Mouse (Mus musculus) lung, postnatal 36 days (tissue): ENCODE data around the gene 4921511M17Rik.
"Not testable (repeated sequence)": the region's sequence is repeated elsewhere in the genome, so short reads cannot be mapped to it uniquely, and the experiment has no call there.

ENCODE experiments used
- DNase-seq: peaks from one replicate; pipeline ENCODE4 v3.0.0; 2022; ENCODE audit warnings: mixed read lengths

The 4921511M17Rik gene

DNA sequence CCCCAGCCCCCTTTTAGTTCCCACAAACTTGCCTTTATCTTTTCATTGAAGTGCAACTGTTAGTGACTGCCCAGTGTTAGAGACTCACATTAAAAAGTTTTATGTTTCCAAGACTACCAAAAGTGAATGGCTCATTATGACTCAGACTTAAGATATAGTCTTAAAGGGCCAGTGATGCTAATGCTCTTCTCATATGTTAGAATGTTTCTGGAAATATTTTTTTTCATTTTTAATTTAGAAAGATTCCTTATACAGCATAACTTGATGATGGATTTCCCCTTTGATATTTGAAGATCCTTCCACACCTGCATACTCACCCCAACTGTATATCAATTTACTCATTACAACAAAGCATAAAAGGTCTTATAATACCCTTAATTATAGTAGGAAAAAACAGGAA lies at the start of gene 4921511M17Rik:
Gene 4921511M17Rik, minus strand, starts transcription at position 101 of the 400 bp plus-strand sequence.
- not testable (repeated sequence) for DNase-seq

DNA sequence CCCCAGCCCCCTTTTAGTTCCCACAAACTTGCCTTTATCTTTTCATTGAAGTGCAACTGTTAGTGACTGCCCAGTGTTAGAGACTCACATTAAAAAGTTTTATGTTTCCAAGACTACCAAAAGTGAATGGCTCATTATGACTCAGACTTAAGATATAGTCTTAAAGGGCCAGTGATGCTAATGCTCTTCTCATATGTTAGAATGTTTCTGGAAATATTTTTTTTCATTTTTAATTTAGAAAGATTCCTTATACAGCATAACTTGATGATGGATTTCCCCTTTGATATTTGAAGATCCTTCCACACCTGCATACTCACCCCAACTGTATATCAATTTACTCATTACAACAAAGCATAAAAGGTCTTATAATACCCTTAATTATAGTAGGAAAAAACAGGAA lies 21.3 kb upstream of the 4921511M17Rik start, which contains the start of gene Gm10057:
Gene Gm10057, minus strand, starts transcription at position 101 of the 400 bp plus-strand sequence.
- DNase-seq, result not testable (repeated sequence)

DNA sequence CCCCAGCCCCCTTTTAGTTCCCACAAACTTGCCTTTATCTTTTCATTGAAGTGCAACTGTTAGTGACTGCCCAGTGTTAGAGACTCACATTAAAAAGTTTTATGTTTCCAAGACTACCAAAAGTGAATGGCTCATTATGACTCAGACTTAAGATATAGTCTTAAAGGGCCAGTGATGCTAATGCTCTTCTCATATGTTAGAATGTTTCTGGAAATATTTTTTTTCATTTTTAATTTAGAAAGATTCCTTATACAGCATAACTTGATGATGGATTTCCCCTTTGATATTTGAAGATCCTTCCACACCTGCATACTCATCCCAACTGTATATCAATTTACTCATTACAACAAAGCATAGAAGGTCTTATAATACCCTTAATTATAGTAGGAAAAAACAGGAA lies 21.1 kb downstream of the 4921511M17Rik start, which contains the start of gene Samt1:
Gene Samt1, minus strand, starts transcription at position 101 of the 400 bp plus-strand sequence.
- not testable (repeated sequence) for DNase-seq

DNA sequence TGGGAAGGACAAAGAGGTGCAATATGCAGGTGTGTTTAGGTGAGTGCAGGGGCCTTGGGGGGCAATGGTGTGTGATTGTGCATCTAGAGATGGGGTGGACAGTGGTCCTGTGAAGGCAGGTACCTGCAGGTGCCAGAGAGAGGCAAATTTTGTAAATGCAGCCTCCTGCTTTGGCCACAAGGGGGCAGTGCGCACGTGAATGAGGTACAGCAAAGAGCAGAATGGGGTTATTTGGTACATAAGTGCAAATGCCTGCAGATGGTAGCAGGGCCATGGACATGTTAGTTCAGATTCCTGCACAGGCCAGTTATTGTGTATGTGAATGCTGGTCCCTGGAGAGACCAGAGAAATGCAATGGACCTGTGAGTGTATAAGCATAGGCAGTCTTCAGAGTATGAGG lies 56.7 kb downstream of the 4921511M17Rik start:
- not testable (repeated sequence) for DNase-seq

DNA sequence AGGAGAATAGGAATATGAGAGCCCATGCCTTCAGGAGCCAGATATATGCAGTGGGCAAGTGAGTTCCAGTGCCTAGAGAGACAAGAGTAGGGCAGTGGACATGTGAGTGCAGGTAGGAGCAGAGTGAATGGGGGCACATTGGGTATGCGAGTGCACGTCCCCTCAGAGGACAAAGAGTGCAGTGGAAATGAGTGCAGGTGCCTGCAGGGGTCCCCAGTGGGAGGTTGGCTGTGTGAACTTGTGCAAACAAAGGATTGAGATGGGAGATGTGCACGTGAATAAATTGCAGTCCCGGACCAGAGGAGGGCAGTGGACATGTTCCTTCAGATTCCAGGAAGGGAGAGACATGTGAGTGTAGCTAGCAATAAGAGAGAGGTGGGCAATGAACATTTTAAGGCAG lies 57.2 kb downstream of the 4921511M17Rik start:
- not testable (repeated sequence) for DNase-seq

DNA sequence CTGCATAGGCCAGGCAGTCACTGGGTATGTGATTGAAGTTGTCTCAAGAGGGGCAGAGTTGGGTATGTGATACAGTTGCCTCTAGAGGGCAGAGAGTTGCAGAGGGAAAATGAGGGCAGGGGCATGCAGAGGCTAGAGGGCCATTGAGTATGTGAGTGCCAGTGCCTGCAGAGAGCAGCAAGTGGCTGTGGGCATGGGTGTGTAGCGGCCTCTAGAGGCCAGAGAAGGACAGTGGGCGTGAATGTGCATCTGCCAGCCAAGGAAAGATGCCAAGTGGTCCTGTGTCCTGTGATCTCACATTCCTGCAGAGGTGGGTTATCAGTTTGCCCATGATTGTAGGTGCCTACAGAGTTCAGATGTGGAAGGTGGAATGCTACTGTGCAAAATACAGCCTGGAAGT lies 59.2 kb downstream of the 4921511M17Rik start:
- DNase-seq, result no peak
